Mouse (Mus musculus): ENCODE data around the gene Ube3a. TPM values are rescaled to one million over a fixed set of nuclear protein-coding genes. Genes with fewer than 3 reads are reported as not detected.

The Ube3a gene
- polyA plus RNA-seq (2021; fragmentation: Nextera tagmentation) = 84.5 and 139 TPM in 2 replicates
- long read RNA-seq, experiment 1, full-length matches to known transcripts = 117 of 203 reads
- long read RNA-seq, experiment 1, partial matches to known transcripts = 28 of 203 reads
- long read RNA-seq, experiment 1, other reads (novel, unspliced or antisense) = 58 of 203 reads
- long read RNA-seq, experiment 2, full-length matches to known transcripts = 22 of 163 reads
- long read RNA-seq, experiment 2, partial matches to known transcripts = 95 of 163 reads
- long read RNA-seq, experiment 2, other reads (novel, unspliced or antisense) = 46 of 163 reads

GRCm38 (mm10) chr7:59228045-59228865 is at the start of gene Ube3a:
TSS of gene Ube3a (plus strand) at chr7:59228750.

All from left cerebral cortex, adult 6 months (tissue).